Mouse (Mus musculus) limb, embryonic 10.5 days (tissue): ENCODE measurements around the gene Pnrc1. TPM values are rescaled to one million over a fixed set of nuclear protein-coding genes. Genes with fewer than 3 reads are reported as not detected.

Source experiments
- DNase-seq: peaks from one replicate; pipeline ENCODE4 v3.0.0-alpha.2; 2017; ENCODE audit warnings: low spot score
- H3K27ac ChIP-seq: fragments of 300-500 bp; sonication (generic); 2 replicates; pipeline ENCODE4 v1.5.1; 2016; ENCODE audit warnings: mild to moderate bottlenecking
- H3K27me3 ChIP-seq: fragments of 300-500 bp; sonication (generic); 2 replicates; pipeline ENCODE4 v1.6.1; 2016; ENCODE audit warnings: low read depth, mild to moderate bottlenecking; ENCODE audit not compliant: poor library complexity, severe bottlenecking
- H3K36me3 ChIP-seq: fragments of 300-500 bp; sonication (generic); 2 replicates; pipeline ENCODE4 v1.6.1; 2016; ENCODE audit warnings: mild to moderate bottlenecking, moderate library complexity
- H3K4me1 ChIP-seq: fragments of 300-500 bp; sonication (generic); 2 replicates; pipeline ENCODE4 v1.6.1; 2016
- H3K4me3 ChIP-seq: fragments of 300-500 bp; sonication (generic); 2 replicates; pipeline ENCODE4 v1.5.1; 2016; ENCODE audit warnings: mild to moderate bottlenecking, moderate library complexity
- H3K9me3 ChIP-seq: fragments of 300-500 bp; sonication (generic); replicated peaks from 2 replicates; pipeline ENCODE4 v1.6.1; 2016; ENCODE audit warnings: mild to moderate bottlenecking
- WGBS: fragments of 180-500 bp; shearing (Covaris S2); methylation state at CpG from one replicate; pipeline ENCODE4 v1.1.7; 2016; 5-methylcytosine and 5-hydroxymethylcytosine counted together
- polyA plus RNA-seq: library from polyadenylated mRNA; unstranded; fragments of >200 nt; fragmentation: Nextera tagmentation; extraction: Ambion mirVana; gene quantifications from 2 replicates; pipeline ENCODE4 v1.2.1, GENCODE M21; 2016

The Pnrc1 gene
- polyA plus RNA-seq, 1 experiment from 2014 or later = 87.1 TPM

DNA sequence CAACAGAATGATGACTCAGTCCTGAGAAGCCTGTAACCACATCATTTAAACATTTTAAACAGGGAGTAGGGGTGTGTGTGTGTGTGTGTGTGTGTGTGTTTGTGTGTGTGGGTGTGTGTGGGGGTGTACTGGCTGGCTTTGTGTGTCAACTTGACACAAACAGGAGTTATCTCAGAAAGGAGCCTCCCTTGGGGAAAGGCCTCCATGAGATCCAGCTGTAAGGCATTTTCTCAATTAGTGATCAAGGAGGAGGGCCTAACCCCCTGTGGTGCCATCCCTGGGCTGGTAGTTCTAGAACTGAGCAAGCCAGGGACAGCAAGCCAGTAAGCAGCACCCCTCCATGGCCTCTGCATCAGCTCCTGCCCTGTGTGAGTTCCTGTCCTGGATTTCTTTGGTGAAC lies 29.7 kb downstream of the Pnrc1 start:
- Histone ChIP-seq H3K27ac (no peak overlapping the region), H3K4me3 (no peak overlapping the region), H3K27me3 (no peaks in the 10 kb centered on the region), H3K4me1 (peaks cover 9% of the 10 kb centered on the region; the same call in 1 of the 2 replicates), H3K9me3 (no peaks in the 10 kb centered on the region), H3K36me3 (no peaks in the 10 kb centered on the region)
- no peak for DNase-seq

DNA sequence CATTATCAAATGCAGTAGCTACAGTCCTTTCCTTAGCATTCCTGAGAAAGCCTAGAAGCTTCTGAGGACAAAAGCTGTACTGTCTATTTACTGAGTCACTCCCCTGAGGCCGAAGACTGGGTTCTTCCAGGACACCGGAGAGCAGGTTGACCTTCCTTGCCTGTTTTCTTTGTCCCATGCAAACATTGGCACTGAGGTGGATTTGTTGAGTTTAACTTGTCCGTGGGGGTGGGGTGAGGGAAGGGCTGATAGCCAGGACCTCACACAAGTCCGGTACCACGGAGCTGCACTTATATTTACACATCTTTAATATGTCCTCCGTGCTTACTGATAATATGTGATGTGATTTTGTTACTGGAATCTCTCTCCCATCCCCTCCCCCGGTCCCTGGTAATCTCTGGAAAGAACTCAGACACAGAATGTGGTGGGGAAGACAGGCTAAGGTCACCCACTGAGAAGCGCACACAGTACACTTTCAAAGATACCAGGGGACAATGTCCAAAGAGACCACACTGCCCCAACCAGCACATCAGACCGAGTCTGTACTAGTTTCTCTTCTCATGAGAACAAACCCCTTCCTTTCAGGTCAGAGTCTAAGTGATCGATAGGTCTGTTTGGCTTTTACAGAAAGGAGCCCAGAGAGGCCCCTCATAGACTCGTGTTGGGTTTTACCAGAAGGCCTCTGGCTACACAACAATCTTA lies 32.5 kb downstream of the Pnrc1 start:
- H3K9me3 ChIP-seq = no peaks in the 10 kb centered on the region
- no peak overlapping the region for H3K27ac ChIP-seq
- DNase-seq = no peak
- H3K27me3 ChIP-seq = no peaks in the 10 kb centered on the region
- no peaks in the 10 kb centered on the region for H3K36me3 ChIP-seq
- no peak overlapping the region for H3K4me3 ChIP-seq
- H3K4me1 ChIP-seq = peaks cover 9% of the 10 kb centered on the region; the same call in 1 of the 2 replicates
- 88% methylated on average over 11 of the region's 11 CpGs for WGBS

DNA sequence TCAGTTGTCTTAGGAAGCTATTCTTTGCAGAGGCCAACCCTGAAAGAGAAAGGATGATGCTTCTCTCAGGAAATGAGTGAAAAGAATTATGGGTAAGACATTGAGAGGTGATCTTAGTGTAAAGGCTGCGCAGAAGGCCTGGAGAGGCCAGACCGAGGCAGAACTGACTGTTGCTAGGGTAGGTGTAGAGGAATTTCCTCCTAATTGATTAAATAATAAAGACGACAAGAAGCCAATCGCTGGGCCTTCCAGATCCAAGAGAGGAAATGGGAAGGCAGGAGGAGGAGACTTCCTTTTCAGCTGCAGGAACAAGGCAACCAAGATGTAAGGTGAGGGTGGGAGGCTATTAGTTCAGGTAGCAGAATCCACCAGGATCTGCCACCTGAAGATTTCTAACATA lies 35.3 kb downstream of the Pnrc1 start:
- Histone ChIP-seq H3K4me1 (peaks cover 2% of the 10 kb centered on the region; the same call in 1 of the 2 replicates), H3K36me3 (no peaks in the 10 kb centered on the region), H3K27me3 (no peaks in the 10 kb centered on the region), H3K27ac (no peak overlapping the region), H3K4me3 (no peak overlapping the region), H3K9me3 (no peaks in the 10 kb centered on the region)
- 91% methylated on average over 4 of the region's 4 CpGs for WGBS
- DNase-seq = no peak

DNA sequence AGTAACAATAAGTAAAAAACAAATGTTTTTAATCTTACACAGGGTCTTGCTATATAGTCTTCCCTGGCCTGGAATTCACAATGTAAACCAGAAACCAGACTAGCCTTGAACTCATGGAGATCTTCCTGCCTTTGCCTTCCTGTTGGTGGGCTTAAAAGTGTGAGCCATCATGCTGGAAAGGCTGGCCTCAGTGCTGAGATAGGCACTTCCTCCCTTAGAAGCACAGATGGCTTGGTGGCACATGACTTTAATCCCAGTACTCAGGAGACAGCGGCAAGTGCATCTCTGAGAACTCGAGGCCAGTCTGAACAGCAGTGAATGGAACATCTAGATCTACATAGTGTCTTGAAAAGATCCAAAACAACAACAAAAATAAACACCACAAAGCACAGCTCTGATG lies 39.1 kb downstream of the Pnrc1 start:
- WGBS = 89% methylated on average over 2 of the region's 2 CpGs
- H3K27me3 ChIP-seq = no peaks in the 10 kb centered on the region

DNA sequence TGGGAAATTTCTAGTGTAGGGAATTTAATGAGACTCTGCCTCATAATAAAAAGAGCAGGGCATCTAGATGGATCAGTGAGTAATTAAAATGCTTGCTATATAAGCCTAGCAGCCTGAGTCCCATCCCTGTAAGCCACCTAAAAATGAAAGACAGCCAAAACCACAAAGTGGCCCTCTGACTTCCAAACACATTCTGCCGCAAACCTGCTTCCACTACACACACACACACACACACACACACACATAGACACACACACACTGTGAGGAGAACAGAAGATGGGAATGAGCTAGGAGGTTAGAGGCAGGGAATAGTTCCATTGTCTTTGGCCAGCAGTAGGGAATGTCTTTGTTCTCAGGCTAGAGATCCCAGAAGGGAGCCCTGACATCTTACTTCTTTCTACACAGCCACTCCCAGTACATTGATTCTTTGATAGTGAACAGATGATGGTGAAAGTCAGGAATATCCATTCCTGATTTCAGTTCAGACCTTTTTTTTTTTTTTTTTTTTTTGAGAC lies 40.2 kb downstream of the Pnrc1 start:
- H3K27ac ChIP-seq = peak overlapping the region; percentile 100
- H3K36me3 ChIP-seq = peaks cover 16% of the 10 kb centered on the region
- 89% methylated on average over 1 of the region's 1 CpGs for WGBS
- H3K4me3 ChIP-seq = no peak overlapping the region
- no peak for DNase-seq
- no peaks in the 10 kb centered on the region for H3K27me3 ChIP-seq
- H3K4me1 ChIP-seq = peaks cover 14% of the 10 kb centered on the region; the same call in 1 of the 2 replicates
- H3K9me3 ChIP-seq = no peaks in the 10 kb centered on the region

More for the DNA sequence above, 39.1 kb downstream of the Pnrc1 start:
- H3K36me3 ChIP-seq = peaks cover 5% of the 10 kb centered on the region
- no peak overlapping the region for H3K4me3 ChIP-seq
- peaks cover 14% of the 10 kb centered on the region; the same call in 1 of the 2 replicates for H3K4me1 ChIP-seq
- DNase-seq = no peak
- no peak overlapping the region for H3K27ac ChIP-seq
- H3K9me3 ChIP-seq = no peaks in the 10 kb centered on the region

DNA sequence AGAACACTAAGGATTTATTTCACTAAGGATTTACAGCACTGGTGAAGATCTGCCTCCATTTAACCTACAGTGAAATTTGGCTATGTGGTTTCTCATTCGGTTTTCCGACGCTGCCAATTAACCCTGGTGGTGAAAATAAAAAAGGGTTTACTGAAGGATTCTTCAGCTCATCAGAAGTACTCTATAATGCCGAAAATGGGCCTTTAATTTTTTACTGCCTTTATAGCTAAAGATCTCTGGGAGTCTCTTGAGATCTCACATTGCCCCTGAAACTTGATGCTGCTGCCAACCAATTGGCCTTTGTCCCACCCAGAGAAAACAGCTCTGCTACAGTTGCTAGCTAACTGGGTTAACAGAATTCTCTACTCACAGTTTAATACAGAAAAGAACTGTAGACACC lies 41.0 kb downstream of the Pnrc1 start:
- H3K9me3 ChIP-seq = no peaks in the 10 kb centered on the region
- DNase-seq = no peak
- peaks cover 14% of the 10 kb centered on the region; the same call in 1 of the 2 replicates for H3K4me1 ChIP-seq
- peaks cover 25% of the 10 kb centered on the region for H3K36me3 ChIP-seq
- WGBS = 1% methylated on average over 4 of the region's 4 CpGs
- H3K4me3 ChIP-seq = peak overlapping the region; percentile 97
- H3K27ac ChIP-seq = peak overlapping the region; percentile 100
- no peaks in the 10 kb centered on the region for H3K27me3 ChIP-seq

DNA sequence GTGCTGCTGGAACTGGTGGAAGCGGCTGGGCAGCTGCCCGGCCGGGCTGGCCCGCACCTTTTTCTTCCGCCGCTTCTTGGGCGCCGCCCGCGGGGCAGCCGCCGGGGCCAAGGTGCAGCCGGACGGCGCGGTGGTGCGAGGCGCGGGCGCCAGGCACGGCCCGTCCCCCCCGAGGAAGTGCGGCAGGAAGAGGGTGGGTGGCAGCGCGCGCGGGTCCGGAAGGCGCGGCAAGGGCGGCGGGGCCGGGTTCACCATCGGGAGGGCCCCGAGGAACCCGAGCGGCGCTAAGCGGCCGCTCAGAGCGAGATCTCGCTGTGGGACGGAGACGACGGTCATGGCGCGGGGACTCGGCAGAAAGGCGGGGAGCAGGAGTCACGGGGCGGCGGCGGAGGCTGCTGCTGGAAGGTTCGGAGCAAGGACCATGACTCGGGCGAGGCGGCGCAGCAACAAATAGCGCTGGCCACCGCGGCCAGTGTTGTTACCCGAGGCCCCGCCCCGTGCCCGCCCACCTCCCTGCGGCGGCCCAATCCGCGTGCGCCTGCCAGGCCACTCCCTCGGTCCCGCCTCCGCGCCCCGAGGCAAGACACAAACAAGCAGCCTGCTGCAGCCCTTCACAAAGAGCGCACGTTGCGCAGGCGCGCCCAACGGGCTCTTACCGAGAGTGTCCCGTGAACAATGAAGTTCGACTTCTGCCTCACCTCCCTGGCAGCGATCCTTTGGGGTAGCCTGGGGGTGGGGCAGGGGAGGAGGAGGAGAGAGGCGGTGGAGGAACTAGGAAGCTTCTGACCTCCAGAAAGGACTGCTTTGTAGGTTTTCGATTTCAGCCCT lies 41.7 kb downstream of the Pnrc1 start:
- WGBS = 0% methylated on average over 88 of the region's 88 CpGs
- Histone ChIP-seq H3K9me3 (no peaks in the 10 kb centered on the region), H3K27ac (peak overlapping the region; percentile 100), H3K4me3 (peak overlapping the region; percentile 97), H3K36me3 (peaks cover 31% of the 10 kb centered on the region), H3K27me3 (no peaks in the 10 kb centered on the region), H3K4me1 (peaks cover 14% of the 10 kb centered on the region; the same call in 1 of the 2 replicates)
- DNase-seq = peak; percentile 100

DNA sequence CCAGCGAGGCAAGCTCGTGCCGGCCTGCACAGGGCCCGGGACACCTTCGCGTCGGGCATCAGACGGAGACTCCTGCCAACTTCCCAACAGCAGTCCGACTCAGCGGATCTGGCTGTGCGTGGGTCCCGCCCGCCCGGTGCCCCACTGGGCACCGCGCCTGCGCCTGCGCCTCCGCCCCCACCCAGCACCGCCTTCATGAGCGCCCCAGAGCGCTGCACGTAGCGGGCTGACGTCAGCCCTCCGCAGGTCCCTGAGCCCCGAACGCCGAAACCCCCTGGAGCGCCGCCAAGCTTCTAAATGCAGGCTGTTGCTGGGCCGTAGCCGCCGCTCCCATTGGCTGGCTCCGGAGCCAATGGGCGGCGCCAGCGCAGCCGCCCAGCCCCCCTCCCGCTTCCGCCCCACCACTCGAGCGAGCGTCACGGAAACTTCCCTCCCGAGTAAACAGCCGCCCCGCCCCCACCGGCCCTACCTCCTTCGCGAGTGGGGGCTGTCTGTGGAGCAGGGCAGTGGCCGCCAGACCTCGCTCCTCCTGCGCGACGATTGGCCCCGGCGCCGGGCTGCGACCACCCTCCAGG lies 42.4 kb downstream of the Pnrc1 start:
- no peaks in the 10 kb centered on the region for H3K27me3 ChIP-seq
- peaks cover 38% of the 10 kb centered on the region for H3K36me3 ChIP-seq
- WGBS = under 1% methylated on average over 60 of the region's 60 CpGs
- DNase-seq = peak; percentile 97
- peaks cover 14% of the 10 kb centered on the region; the same call in 1 of the 2 replicates for H3K4me1 ChIP-seq
- H3K27ac ChIP-seq = peak overlapping the region; percentile 100
- H3K4me3 ChIP-seq = peak overlapping the region; percentile 97
- H3K9me3 ChIP-seq = no peaks in the 10 kb centered on the region

DNA sequence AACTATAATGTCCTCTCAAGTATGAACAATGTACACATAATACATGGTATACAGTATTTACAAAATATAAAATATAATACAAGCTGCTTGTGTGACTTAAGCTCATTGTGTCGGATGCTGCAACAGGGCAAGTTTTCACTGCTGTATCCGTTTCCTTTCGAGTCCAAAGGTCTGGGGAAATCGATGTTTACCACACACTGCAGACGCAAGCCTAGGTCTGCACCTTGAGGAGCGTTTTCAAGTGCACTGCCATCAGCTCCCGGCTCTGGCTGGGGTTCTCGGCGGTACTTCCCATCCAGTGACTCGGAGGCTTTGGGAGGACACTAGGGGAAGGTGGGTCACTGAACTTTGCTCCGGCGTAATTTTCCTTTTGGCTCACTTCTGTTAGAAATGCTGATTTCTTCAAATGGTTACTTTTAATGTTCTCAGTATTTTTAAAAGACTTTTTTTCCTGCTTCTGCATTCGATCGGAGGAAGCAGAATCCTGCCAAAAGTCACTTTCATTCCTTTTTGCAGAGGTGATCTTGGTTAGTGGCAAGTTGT lies 44.0 kb downstream of the Pnrc1 start:
- H3K4me3 ChIP-seq = 0 out of 2 replicates have a peak overlapping the region, but pooled peaks have one; percentile 97

DNA sequence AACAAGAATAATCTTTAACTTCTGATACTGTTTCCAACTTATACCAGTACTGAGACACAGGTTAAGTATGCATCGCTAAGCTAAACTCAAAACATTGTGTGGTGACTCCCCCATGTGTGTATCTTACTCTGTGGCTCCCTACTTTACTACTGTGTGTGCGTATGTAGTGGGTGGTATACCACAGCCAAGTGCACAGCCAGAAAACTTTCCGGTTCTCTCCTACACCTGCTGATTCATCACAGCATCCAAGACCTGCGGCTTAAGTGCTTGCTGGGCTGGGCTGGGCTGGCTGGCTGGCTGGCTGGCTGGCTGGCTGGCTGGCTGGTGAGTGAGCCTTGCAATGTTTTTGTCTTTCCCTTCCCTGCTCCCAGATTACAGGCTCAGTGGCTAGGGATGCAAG lies 46.0 kb downstream of the Pnrc1 start:
- Histone ChIP-seq H3K9me3 (no peaks in the 10 kb centered on the region), H3K36me3 (peaks cover 44% of the 10 kb centered on the region), H3K27me3 (no peaks in the 10 kb centered on the region), H3K4me1 (peaks cover 5% of the 10 kb centered on the region; the same call in 1 of the 2 replicates), H3K4me3 (no peak overlapping the region), H3K27ac (no peak overlapping the region)
- no peak for DNase-seq
- 92% methylated on average over 4 of the region's 4 CpGs for WGBS

More for the DNA sequence above, 44.0 kb downstream of the Pnrc1 start:
- WGBS = 96% methylated on average over 14 of the region's 14 CpGs
- Histone ChIP-seq H3K9me3 (no peaks in the 10 kb centered on the region), H3K36me3 (peaks cover 44% of the 10 kb centered on the region), H3K27me3 (no peaks in the 10 kb centered on the region), H3K4me1 (peaks cover 14% of the 10 kb centered on the region; the same call in 1 of the 2 replicates), H3K27ac (no peak overlapping the region)
- no peak for DNase-seq

DNA sequence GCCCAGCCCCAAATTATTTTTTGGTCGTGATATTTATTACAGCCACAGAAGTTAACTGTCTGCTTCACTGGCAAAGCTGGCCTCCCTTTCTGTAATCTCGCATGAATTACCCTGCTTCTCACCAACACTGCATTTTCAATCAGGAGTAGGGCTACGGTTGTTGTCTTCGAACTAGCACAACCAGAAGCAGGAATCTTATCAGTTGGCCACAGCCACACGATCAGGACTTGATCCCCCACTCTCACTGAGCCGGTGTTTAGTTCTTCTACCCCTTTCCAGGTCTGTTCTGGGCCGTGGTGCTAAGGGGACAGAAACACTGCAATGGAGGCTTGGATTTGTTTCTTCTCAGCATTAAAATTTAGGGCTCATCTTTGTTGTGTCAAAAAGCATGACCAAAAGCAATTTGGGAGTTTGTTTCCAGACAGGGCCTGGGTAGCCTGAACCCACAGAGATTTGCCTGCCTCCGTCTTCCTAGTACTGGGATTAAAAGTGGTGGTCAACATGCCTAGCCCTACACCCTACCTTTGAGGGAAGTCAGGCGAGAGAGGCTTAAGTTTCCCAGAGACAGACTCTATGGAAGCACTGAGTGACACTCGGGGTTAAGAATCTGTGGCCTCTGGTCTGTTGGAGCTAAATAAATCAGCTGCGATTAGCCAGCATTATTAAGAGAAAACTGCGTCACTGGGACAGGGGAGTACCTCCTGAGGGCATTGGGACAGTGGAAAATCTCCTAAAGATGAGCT lies 46.8 kb downstream of the Pnrc1 start:
- H3K36me3 ChIP-seq = peaks cover 44% of the 10 kb centered on the region
- no peak for DNase-seq
- no peak overlapping the region for H3K4me3 ChIP-seq
- peaks cover 4% of the 10 kb centered on the region; the same call in 1 of the 2 replicates for H3K4me1 ChIP-seq
- H3K9me3 ChIP-seq = no peaks in the 10 kb centered on the region
- H3K27me3 ChIP-seq = no peaks in the 10 kb centered on the region
- WGBS = 90% methylated on average over 12 of the region's 12 CpGs
- no peak overlapping the region for H3K27ac ChIP-seq

DNA sequence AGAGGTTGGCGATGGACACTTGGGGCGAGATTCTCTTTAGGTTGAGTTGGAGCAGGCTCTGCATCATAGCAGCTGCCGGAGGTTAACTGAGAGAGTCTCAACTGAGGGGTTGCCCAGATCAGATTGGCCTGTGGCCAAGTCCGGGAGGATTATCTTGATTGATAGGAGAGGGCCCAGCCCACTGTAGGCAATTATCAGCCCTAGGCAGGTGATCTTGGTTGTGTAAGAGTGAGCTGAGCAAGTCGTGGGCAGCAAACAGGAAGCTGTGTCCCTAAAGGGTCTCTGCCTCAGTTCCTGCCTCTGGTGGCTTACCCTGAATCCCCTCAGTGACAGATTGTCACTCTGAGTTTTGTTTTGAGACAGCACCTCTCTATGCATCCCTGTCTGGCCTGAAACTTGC lies 47.4 kb downstream of the Pnrc1 start:
- 72% methylated on average over 5 of the region's 5 CpGs for WGBS
- Histone ChIP-seq H3K9me3 (no peaks in the 10 kb centered on the region), H3K4me1 (peaks cover 4% of the 10 kb centered on the region; the same call in 1 of the 2 replicates), H3K27me3 (no peaks in the 10 kb centered on the region), H3K27ac (no peak overlapping the region), H3K36me3 (peaks cover 44% of the 10 kb centered on the region), H3K4me3 (no peak overlapping the region)
- no peak for DNase-seq
